Comparison of ENCODE assay signal across 9 mouse cellular contexts in genomic region chr16:35422141-35422540, GRCm38 (mm10). TPM values are rescaled to one million over a fixed set of nuclear protein-coding genes. Genes with fewer than 3 reads are reported as not detected.
DNase-seq lines count a peak whose midpoint lies in the region; ATAC-seq lines count a peak whose summit lies in the region.
"Had no signal": no experiment of that assay in that cellular context is flagged by ENCODE, and none has a peak within 500 bp of the region (broad histone marks: within the 10 kb centered on the region; RNA-seq: fewer than 3 reads in every experiment).

No protein-coding gene starts in this region.

- no peaks in the 10 kb centered on the region for H3K9me3 ChIP-seq in heart, embryonic 12.5 days (replicated peaks)
- H3K9me3 ChIP-seq: megakaryocyte, embryonic 14.5 days had no signal

- H3K36me3 ChIP-seq in heart, embryonic 12.5 days = peaks cover 8% of the 10 kb centered on the region
- no peaks in the 10 kb centered on the region for H3K36me3 ChIP-seq in splenic B cell, adult 2 months (ENCODE audit: control insufficient read depth, insufficient read depth, low read length, poor library complexity, severe bottlenecking)

- no peak for ATAC-seq in heart, embryonic 12.5 days (ENCODE audit: insufficient number of reproducible peaks, low FRiP score)

- H3K9ac ChIP-seq in heart, embryonic 12.5 days = no peak overlapping the region

- H3K4me2 ChIP-seq in heart, embryonic 12.5 days = no peak overlapping the region

- no peaks in the 10 kb centered on the region; the same call in 1 of the 2 replicates for H3K4me1 ChIP-seq in heart, embryonic 12.5 days (replicated peaks)
- H3K4me1 ChIP-seq: megakaryocyte, embryonic 14.5 days had no signal

- H3K27ac ChIP-seq in heart, embryonic 12.5 days (ENCODE audit: poor library complexity, severe bottlenecking) = no peak overlapping the region

- H3K4me3 ChIP-seq in heart, embryonic 12.5 days = no peak overlapping the region
- H3K4me3 ChIP-seq: megakaryocyte, embryonic 14.5 days had no signal

- peak; percentile 7 to 29 for DNase-seq in heart, adult 18-20 months
- DNase-seq in right cerebral cortex, postnatal 14 days = peak; percentile 29
- DNase-seq in right cerebral cortex, postnatal 36 days (ENCODE audit: low spot score in 2 of 2) = no peak
- peak; percentile 19 to 32 for DNase-seq in cerebellum, postnatal 36 days
- DNase-seq in layer of hippocampus, postnatal 36 days = peak; percentile 16 to 29
- DNase-seq in splenic B cell, adult 2 months (ENCODE audit: low read depth, low spot score) = peak; percentile 3
- no peak for DNase-seq in spleen, postnatal 4 days (ENCODE audit: low spot score in 2 of 2)

- WGBS in heart, embryonic 12.5 days = 44% methylated on average over 4 of the region's 4 CpGs

- H3K27me3 ChIP-seq in heart, embryonic 12.5 days (replicated peaks) = no peaks in the 10 kb centered on the region
- H3K27me3 ChIP-seq in splenic B cell, adult 2 months (ENCODE audit: control insufficient read depth, insufficient read depth, low read length, poor library complexity, severe bottlenecking) = no peaks in the 10 kb centered on the region
- H3K27me3 ChIP-seq: megakaryocyte, embryonic 14.5 days had no signal

RNA-seq across cellular contexts. Expression of gene Sec22a, which starts 58.4 kb away (rescaled TPM):
- 10 to 100 TPM; 11.9 to 12.2 TPM for total RNA-seq in heart, adult 18-20 months (2021)
- polyA plus RNA-seq in heart, embryonic 12.5 days (2016; fragmentation: Nextera tagmentation; extraction: Ambion mirVana) = 32.8 and 33.7 TPM in 2 replicates
- 10 to 100 TPM; 15.1 TPM for total RNA-seq in layer of hippocampus, postnatal 36 days (2021)

Comparison
In these comparisons a context has a peak if more than half of its experiments do, and no peak if none do; other contexts are left out.
1. DNase-seq: peak in heart, adult 18-20 months (2 of 2), right cerebral cortex, postnatal 14 days (single experiment), cerebellum, postnatal 36 days (2 of 2), layer of hippocampus, postnatal 36 days (2 of 2) and splenic B cell, adult 2 months (single experiment); none in right cerebral cortex, postnatal 36 days (0 of 2) and spleen, postnatal 4 days (0 of 2).